Mouse (Mus musculus) MEL (cell line): ENCODE results near the gene Pacs1. TPM values are rescaled to one million over a fixed set of nuclear protein-coding genes. Genes with fewer than 3 reads are reported as not detected.

Source experiments
- DNase-seq: peaks from one replicate; pipeline ENCODE4 v3.0.0; 2011; ENCODE audit warnings: low read depth, low spot score
- H3K27ac ChIP-seq: 2 replicates; pipeline ENCODE4 v1.5.1; 2012; ENCODE audit warnings: low read depth, mild to moderate bottlenecking, control low read depth, low read length, moderate library complexity; ENCODE audit not compliant: control insufficient read depth
- H3K27me3 ChIP-seq, 2 experiments: fragments of 150-350 bp in 1 of 2; sonication (generic) in 1 of 2; 2 replicates each; pipeline ENCODE4 v1.6.1; 2012; ENCODE audit warnings: low read length in 2 of 2, mild to moderate bottlenecking in 2 of 2, improper control_type of control experiment in 1 of 2, moderate library complexity in 1 of 2; ENCODE audit not compliant: insufficient read depth in 2 of 2, control insufficient read depth in 1 of 2
- H3K36me3 ChIP-seq, 2 experiments: 2 replicates each; pipeline ENCODE4 v1.6.1; 2012 to 2014; ENCODE audit warnings: low read length in 2 of 2, improper control_type of control experiment in 1 of 2, inconsistent platforms in 1 of 2, mild to moderate bottlenecking in 1 of 2; ENCODE audit not compliant: insufficient read depth in 2 of 2, control insufficient read depth in 1 of 2
- H3K4me1 ChIP-seq, 2 experiments: fragments of 150-350 bp in 1 of 2; sonication (generic) in 1 of 2; 2 replicates each; pipeline ENCODE4 v1.6.1; 2012; ENCODE audit warnings: low read length in 2 of 2, improper control_type of control experiment in 1 of 2, mild to moderate bottlenecking in 1 of 2; ENCODE audit not compliant: insufficient read depth in 2 of 2, control insufficient read depth in 1 of 2
- H3K4me3 ChIP-seq, 2 experiments: fragments of 150-350 bp in 1 of 2; sonication (generic) in 1 of 2; 2 replicates each; pipeline ENCODE4 v1.5.1; 2012; ENCODE audit warnings: low read depth in 2 of 2, low read length in 2 of 2, mild to moderate bottlenecking in 2 of 2, moderate library complexity in 2 of 2, control low read depth in 1 of 2, improper control_type of control experiment in 1 of 2; ENCODE audit not compliant: control insufficient read depth in 1 of 2, insufficient read depth in 1 of 2
- H3K79me2 ChIP-seq: 2 replicates; pipeline ENCODE4 v1.6.1; 2012; ENCODE audit warnings: mild to moderate bottlenecking, low read length, moderate library complexity; ENCODE audit not compliant: control insufficient read depth, poor library complexity, insufficient read depth
- H3K9ac ChIP-seq: 2 replicates; pipeline ENCODE4 v1.6.1; 2012; ENCODE audit warnings: low read depth, mild to moderate bottlenecking, control low read depth, low read length, moderate library complexity; ENCODE audit not compliant: control insufficient read depth, poor library complexity, severe bottlenecking
- H3K9me3 ChIP-seq: fragments of 150-350 bp; sonication (generic); replicated peaks from 2 replicates; pipeline ENCODE4 v1.6.1; 2012; ENCODE audit warnings: mild to moderate bottlenecking, low read length, improper control_type of control experiment, moderate library complexity; ENCODE audit not compliant: insufficient read depth
- CHD1 ChIP-seq: IDR thresholded peaks from 2 replicates; pipeline ENCODE4 v1.6.1; 2012; ENCODE audit warnings: low read depth, mild to moderate bottlenecking, inconsistent platforms, low read length, improper control_type of control experiment
- CHD2 ChIP-seq: IDR thresholded peaks from 2 replicates; pipeline ENCODE4 v1.6.1; 2011; ENCODE audit warnings: low read length, improper control_type of control experiment
- E2F4 ChIP-seq: IDR thresholded peaks from 2 replicates; pipeline ENCODE4 v1.6.1; 2011; ENCODE audit warnings: low read depth, low read length, improper control_type of control experiment, borderline replicate concordance
- EP300 ChIP-seq, 2 experiments: IDR thresholded peaks; 2 replicates each; pipeline ENCODE4 v1.6.1; 2011; ENCODE audit warnings: improper control_type of control experiment in 2 of 2, low read length in 2 of 2, low read depth in 1 of 2, mild to moderate bottlenecking in 1 of 2
- ETS1 ChIP-seq: IDR thresholded peaks from 2 replicates; pipeline ENCODE4 v1.6.1; 2012; ENCODE audit warnings: low read depth, mild to moderate bottlenecking, inconsistent platforms, low read length, improper control_type of control experiment, moderate library complexity
- GABPA ChIP-seq: IDR thresholded peaks from 2 replicates; pipeline ENCODE4 v1.6.1; 2012; ENCODE audit warnings: low read depth, mild to moderate bottlenecking, inconsistent platforms, low read length, improper control_type of control experiment, moderate library complexity
- GATA1 ChIP-seq: IDR thresholded peaks from 2 replicates; pipeline ENCODE4 v1.6.1; 2011; ENCODE audit warnings: low read depth, low read length, improper control_type of control experiment
- HCFC1 ChIP-seq: IDR thresholded peaks from 2 replicates; pipeline ENCODE4 v1.6.1; 2012; ENCODE audit warnings: low read depth, mild to moderate bottlenecking, inconsistent platforms, low read length, improper control_type of control experiment, moderate library complexity
- JUND ChIP-seq: IDR thresholded peaks from 2 replicates; pipeline ENCODE4 v1.6.1; 2011; ENCODE audit warnings: low read depth, mild to moderate bottlenecking, improper control_type of control experiment, low read length
- MAFK ChIP-seq: IDR thresholded peaks from 2 replicates; pipeline ENCODE4 v1.6.1; 2011; ENCODE audit warnings: low read depth, mild to moderate bottlenecking, low read length, improper control_type of control experiment, borderline replicate concordance
- MAX ChIP-seq: IDR thresholded peaks from 2 replicates; pipeline ENCODE4 v1.6.1; 2011; ENCODE audit warnings: low read length, improper control_type of control experiment
- MAZ ChIP-seq: IDR thresholded peaks from 2 replicates; pipeline ENCODE4 v1.6.1; 2012; ENCODE audit warnings: low read depth, mild to moderate bottlenecking, inconsistent platforms, low read length, improper control_type of control experiment
- MXI1 ChIP-seq: IDR thresholded peaks from 2 replicates; pipeline ENCODE4 v1.6.1; 2011; ENCODE audit warnings: mild to moderate bottlenecking, low read depth, low read length, improper control_type of control experiment
- MYB ChIP-seq: IDR thresholded peaks from 2 replicates; pipeline ENCODE4 v1.6.1; 2011; ENCODE audit warnings: mild to moderate bottlenecking, low read depth, low read length, improper control_type of control experiment
- NRF1 ChIP-seq: IDR thresholded peaks from 2 replicates; pipeline ENCODE4 v1.6.1; 2014; ENCODE audit warnings: low read depth, mild to moderate bottlenecking, inconsistent platforms, low read length, improper control_type of control experiment, moderate library complexity; ENCODE audit not compliant: poor library complexity, insufficient read depth, severe bottlenecking
- POLR2A ChIP-seq, 2 experiments: IDR thresholded peaks; 2 replicates each; pipeline ENCODE4 v1.6.1; 2011 to 2012; ENCODE audit warnings: low read length in 2 of 2, mild to moderate bottlenecking in 2 of 2, control low read depth in 1 of 2, improper control_type of control experiment in 1 of 2, low read depth in 1 of 2, moderate library complexity in 1 of 2; ENCODE audit not compliant: control insufficient read depth in 1 of 2, insufficient read depth in 1 of 2, poor library complexity in 1 of 2
- POLR2AphosphoS5 ChIP-seq: IDR thresholded peaks from 2 replicates; pipeline ENCODE4 v1.6.1; 2012; ENCODE audit warnings: low read depth, borderline replicate concordance, mild to moderate bottlenecking, inconsistent platforms, low read length, moderate library complexity, mixed read lengths
- RAD21 ChIP-seq: IDR thresholded peaks from 2 replicates; pipeline ENCODE4 v1.6.1; 2011; ENCODE audit warnings: mild to moderate bottlenecking, low read depth, low read length, improper control_type of control experiment
- SIN3A ChIP-seq: IDR thresholded peaks from 2 replicates; pipeline ENCODE4 v1.6.1; 2012; ENCODE audit warnings: low read length, improper control_type of control experiment, inconsistent platforms
- TAL1 ChIP-seq: IDR thresholded peaks from 2 replicates; pipeline ENCODE4 v1.6.1; 2012; ENCODE audit warnings: mild to moderate bottlenecking, inconsistent platforms, low read length, moderate library complexity, mixed read lengths
- TBP ChIP-seq: IDR thresholded peaks from 2 replicates; pipeline ENCODE4 v1.8.0; 2011; ENCODE audit warnings: low read depth, low read length, improper control_type of control experiment
- TCF12 ChIP-seq: IDR thresholded peaks from 2 replicates; pipeline ENCODE4 v1.6.1; 2014; ENCODE audit warnings: low read depth, mild to moderate bottlenecking, inconsistent platforms, low read length, improper control_type of control experiment, moderate library complexity
- UBTF ChIP-seq: IDR thresholded peaks from 2 replicates; pipeline ENCODE4 v1.6.1; 2012; ENCODE audit warnings: low read depth, mild to moderate bottlenecking, inconsistent platforms, low read length, improper control_type of control experiment, moderate library complexity, borderline replicate concordance; ENCODE audit not compliant: insufficient read depth
- USF2 ChIP-seq, 2 experiments: IDR thresholded peaks; 2 replicates each; pipeline ENCODE4 v1.6.1; 2011 to 2012; ENCODE audit warnings: improper control_type of control experiment in 2 of 2, low read length in 2 of 2, borderline replicate concordance in 1 of 2, inconsistent platforms in 1 of 2, low read depth in 1 of 2, mild to moderate bottlenecking in 1 of 2; ENCODE audit not compliant: insufficient read depth in 1 of 2
- ZNF384 ChIP-seq: IDR thresholded peaks from 2 replicates; pipeline ENCODE4 v1.6.1; 2012; ENCODE audit warnings: low read depth, mild to moderate bottlenecking, inconsistent platforms, low read length, improper control_type of control experiment
- polyA plus RNA-seq, 2 experiments: library from polyadenylated mRNA; stranded (reverse) in 1 of 2; unstranded in 1 of 2; fragments of >175 nt in 1 of 2; fragments of >200 nt in 1 of 2; gene quantifications; 2 replicates each; pipeline versions ENCODE4 v1.2.1 to v1.2.4; 2012; ENCODE audit warnings: low replicate concordance in 2 of 2, low read depth in 1 of 2; ENCODE audit not compliant: insufficient read length in 2 of 2, insufficient read depth in 1 of 2, missing spikeins in 1 of 2
- total RNA-seq: library from RNA; depleted of rRNA; stranded (reverse); fragments of 300-350 nt; gene quantifications from 2 replicates; pipeline ENCODE4 v1.2.3, GENCODE M21; 2012

Gene Pacs1
- total and polyA plus RNA-seq, 3 experiments = 5.7 to 19.9 TPM; not detected in 1

- Histone ChIP-seq H3K79me2 (no peaks in the 10 kb centered on the region), H3K9me3 (no peaks in the 10 kb centered on the region), H3K36me3 (no peaks in the 10 kb centered on the region; a peak in 2 of 4 replicates)
- DNase-seq = no peak
- TF ChIP-seq MAZ (no peak), UBTF (no peak), EP300 (IDR thresholded peaks at IDR 0.05; ENCODE audit: low read depth in 1 of 2, low read length in 2 of 2) (no peak), E2F4 (no peak), POLR2AphosphoS5 (no peak), RAD21 (no peak), TAL1 (no peak), CHD1 (no peak), TBP (no peak), MAFK (no peak), GABPA (no peak), GATA1 (no peak), MXI1 (no peak), ZNF384 (no peak), TCF12 (no peak), USF2 (IDR thresholded peaks at IDR 0.05; ENCODE audit: borderline replicate concordance in 1 of 2, insufficient read depth in 1 of 2, low read depth in 1 of 2, low read length in 2 of 2) (no peak), CHD2 (no peak), HCFC1 (no peak), JUND (no peak), MAX (no peak)
- TF ChIP-seq, all 39 proteins: peak for 0
- Histone ChIP-seq H3K27me3 (no peaks in the 10 kb centered on the region), H3K27ac (no peak overlapping the region), H3K9ac (no peak overlapping the region), H3K4me1 (no peaks in the 10 kb centered on the region), H3K4me3 (no peak overlapping the region)
Measured at GRCm38 (mm10) chr19:5232696-5233095, 40.2 kb downstream of the Pacs1 start.

GRCm38 (mm10) chr19:5230110-5230509, 42.8 kb downstream of the Pacs1 start:
- Histone ChIP-seq H3K27ac (no peak overlapping the region), H3K36me3 (no peaks in the 10 kb centered on the region; a peak in 1 of 4 replicates), H3K4me1 (no peaks in the 10 kb centered on the region), H3K27me3 (no peaks in the 10 kb centered on the region), H3K4me3 (no peak overlapping the region), H3K9me3 (no peaks in the 10 kb centered on the region), H3K79me2 (no peaks in the 10 kb centered on the region), H3K9ac (no peak overlapping the region)
- TF ChIP-seq GABPA (no peak), MYB (no peak), ETS1 (no peak), RAD21 (no peak), USF2 (IDR thresholded peaks at IDR 0.05; ENCODE audit: borderline replicate concordance in 1 of 2, insufficient read depth in 1 of 2, low read depth in 1 of 2, low read length in 2 of 2) (no peak), POLR2A (IDR thresholded peaks at IDR 0.05; ENCODE audit: control insufficient read depth in 1 of 2, insufficient read depth in 1 of 2, low read depth in 1 of 2, low read length in 2 of 2, poor library complexity in 1 of 2) (no peak), EP300 (IDR thresholded peaks at IDR 0.05; ENCODE audit: low read depth in 1 of 2, low read length in 2 of 2) (no peak), TAL1 (no peak), ZNF384 (no peak), HCFC1 (no peak), TBP (no peak), E2F4 (no peak), NRF1 (no peak), MAFK (no peak), GATA1 (no peak), SIN3A (no peak)
- no peak for DNase-seq
